Mouse (Mus musculus) urinary bladder, adult 2 months (tissue): ENCODE measurements around the gene Cant1. TPM values are rescaled to one million over a fixed set of nuclear protein-coding genes. Genes with fewer than 3 reads are reported as not detected.
A peak's percentile ranks its signal among the peaks of the same experiment; 100 is the strongest.

Experiments
- DNase-seq: peaks from one replicate; pipeline ENCODE4 v3.0.0; 2022; ENCODE audit warnings: low spot score
- polyA plus RNA-seq: library from polyadenylated mRNA; depleted of rRNA; stranded (reverse); fragments of >200 nt; gene quantifications from 2 replicates; pipeline ENCODE4 v1.2.3, GENCODE M21; 2012

The Cant1 gene
- polyA plus RNA-seq, 1 experiment, result 38.2 TPM

- no peak for DNase-seq
These were observed 11.5 kb upstream of the Cant1 start for GRCm38 (mm10) chr11:118430291-118430885.

GRCm38 (mm10) chr11:118428944-118429709 lies 10.2 kb upstream of the Cant1 start:
- no peak for DNase-seq

- no peak for DNase-seq
These were observed 9.6 kb upstream of the Cant1 start for GRCm38 (mm10) chr11:118428460-118428868.

GRCm38 (mm10) chr11:118427986-118428385 lies 9.1 kb upstream of the Cant1 start, which contains the start of gene C1qtnf1:
Gene C1qtnf1 (plus strand): TSS chr11:118428203.
- DNase-seq, result no peak

- no peak for DNase-seq
These were observed 8.4 kb upstream of the Cant1 start for GRCm38 (mm10) chr11:118427266-118427779.

- no peak for DNase-seq
These were observed 7.9 kb upstream of the Cant1 start for GRCm38 (mm10) chr11:118426765-118427164.

GRCm38 (mm10) chr11:118424621-118425335 lies 5.9 kb upstream of the Cant1 start:
- DNase-seq, result no peak

- DNase-seq, result peak; percentile 56
These were observed 4.5 kb upstream of the Cant1 start for GRCm38 (mm10) chr11:118423266-118423971.

GRCm38 (mm10) chr11:118420261-118420660 lies 1.4 kb upstream of the Cant1 start:
- DNase-seq, result no peak

GRCm38 (mm10) chr11:118418442-118418833 lies 448 bp downstream of the Cant1 start:
- DNase-seq, result no peak

GRCm38 (mm10) chr11:118417496-118417895 lies 1.4 kb downstream of the Cant1 start:
- no peak for DNase-seq

- DNase-seq, result no peak
These were observed 2.8 kb downstream of the Cant1 start for GRCm38 (mm10) chr11:118416046-118416445.

GRCm38 (mm10) chr11:118415630-118416029 lies 3.3 kb downstream of the Cant1 start:
- DNase-seq, result no peak

GRCm38 (mm10) chr11:118414270-118414669 lies 4.6 kb downstream of the Cant1 start:
- DNase-seq, result no peak

GRCm38 (mm10) chr11:118413055-118413454 lies 5.8 kb downstream of the Cant1 start:
- no peak for DNase-seq

GRCm38 (mm10) chr11:118412601-118413000 lies 6.3 kb downstream of the Cant1 start:
- no peak for DNase-seq

GRCm38 (mm10) chr11:118411271-118411670 lies 7.6 kb downstream of the Cant1 start:
- no peak for DNase-seq

- DNase-seq, result no peak
These were observed 8.4 kb downstream of the Cant1 start for GRCm38 (mm10) chr11:118410479-118410878.

GRCm38 (mm10) chr11:118410073-118410444 lies 8.8 kb downstream of the Cant1 start:
- DNase-seq, result no peak

- DNase-seq, result no peak
These were observed 9.5 kb downstream of the Cant1 start for GRCm38 (mm10) chr11:118409106-118410072.
